Mouse (Mus musculus): Measurements from ENCODE around the gene Ipo7. TPM values are rescaled to one million over a fixed set of nuclear protein-coding genes. Genes with fewer than 3 reads are reported as not detected.
A peak's percentile ranks its signal among the peaks of the same experiment; 100 is the strongest.

Ipo7 gene
- polyA plus RNA-seq, 2 experiments = 17.4 to 49.2 TPM

GRCm38 (mm10) chr7:110087914-110088313 is 69.8 kb downstream of the Ipo7 start:
- ATAC-seq (ENCODE audit: low FRiP score, low read depth) = no peak

GRCm38 (mm10) chr7:110091670-110092069 is 73.6 kb downstream of the Ipo7 start:
- H3K27me3 ChIP-seq (ENCODE audit: control insufficient read depth, insufficient read depth, low read length) = no peaks in the 10 kb centered on the region
- WGBS = 74% methylated on average over 7 of the region's 7 CpGs
- no peaks in the 10 kb centered on the region for H3K9me3 ChIP-seq (ENCODE audit: control insufficient read depth, low read length)
- no peak overlapping the region for H3K4me3 ChIP-seq (replicated peaks; ENCODE audit: low read length)
- no peak for ATAC-seq (ENCODE audit: low FRiP score, low read depth)
- no peaks in the 10 kb centered on the region for H3K4me1 ChIP-seq (ENCODE audit: control insufficient read depth, insufficient read depth, low read length)
- TF ChIP-seq POLR2A (IDR thresholded peaks at IDR 0.05; ENCODE audit: borderline replicate concordance, extremely low read depth, insufficient read depth, insufficient read length) = no peak
- DNase-seq (ENCODE audit: low spot score) = no peak
- peaks cover 81% of the 10 kb centered on the region for H3K36me3 ChIP-seq (ENCODE audit: control insufficient read depth, insufficient read depth, low read length)
- H3K4me2 ChIP-seq (replicated peaks; ENCODE audit: low read depth, low read length, severe bottlenecking) = no peak overlapping the region
- H3K9ac ChIP-seq (ENCODE audit: low read depth, low read length, severe bottlenecking) = no peak overlapping the region
- H3K27ac ChIP-seq (replicated peaks; ENCODE audit: low read depth, low read length) = no peak overlapping the region

More at GRCm38 (mm10) chr7:110087914-110088313, 69.8 kb downstream of the Ipo7 start:
- Histone ChIP-seq H3K4me2 (replicated peaks; ENCODE audit: low read depth, low read length, severe bottlenecking) (no peak overlapping the region), H3K9me3 (ENCODE audit: control insufficient read depth, low read length) (no peaks in the 10 kb centered on the region), H3K4me1 (ENCODE audit: control insufficient read depth, insufficient read depth, low read length) (no peaks in the 10 kb centered on the region), H3K4me3 (replicated peaks; ENCODE audit: low read length) (no peak overlapping the region), H3K36me3 (ENCODE audit: control insufficient read depth, insufficient read depth, low read length) (peaks cover 77% of the 10 kb centered on the region), H3K27me3 (ENCODE audit: control insufficient read depth, insufficient read depth, low read length) (no peaks in the 10 kb centered on the region), H3K9ac (ENCODE audit: low read depth, low read length, severe bottlenecking) (no peak overlapping the region), H3K27ac (replicated peaks; ENCODE audit: low read depth, low read length) (no peak overlapping the region)
- DNase-seq (ENCODE audit: low spot score) = no peak
- no peak for TF ChIP-seq POLR2A (IDR thresholded peaks at IDR 0.05; ENCODE audit: borderline replicate concordance, extremely low read depth, insufficient read depth, insufficient read length)
- WGBS = 87% methylated on average over 4 of the region's 4 CpGs

- Histone ChIP-seq H3K36me3 (ENCODE audit: control insufficient read depth, insufficient read depth, low read length) (peaks cover 53% of the 10 kb centered on the region), H3K4me2 (replicated peaks; ENCODE audit: low read depth, low read length, severe bottlenecking) (no peak overlapping the region), H3K9me3 (ENCODE audit: control insufficient read depth, low read length) (no peaks in the 10 kb centered on the region), H3K4me3 (replicated peaks; ENCODE audit: low read length) (no peak overlapping the region), H3K9ac (ENCODE audit: low read depth, low read length, severe bottlenecking) (no peak overlapping the region), H3K27ac (replicated peaks; ENCODE audit: low read depth, low read length) (no peak overlapping the region), H3K4me1 (ENCODE audit: control insufficient read depth, insufficient read depth, low read length) (no peaks in the 10 kb centered on the region), H3K27me3 (ENCODE audit: control insufficient read depth, insufficient read depth, low read length) (no peaks in the 10 kb centered on the region)
- DNase-seq (ENCODE audit: low spot score) = no peak
- WGBS = 78% methylated on average over 4 of the region's 4 CpGs
- TF ChIP-seq POLR2A (IDR thresholded peaks at IDR 0.05; ENCODE audit: borderline replicate concordance, extremely low read depth, insufficient read depth, insufficient read length) = no peak
- no peak for ATAC-seq (ENCODE audit: low FRiP score, low read depth)
Measured at GRCm38 (mm10) chr7:110096332-110096731, 78.3 kb downstream of the Ipo7 start.

GRCm38 (mm10) chr7:110097106-110097793 is 79.2 kb downstream of the Ipo7 start:
- no peak for ATAC-seq (ENCODE audit: low FRiP score, low read depth)

GRCm38 (mm10) chr7:110100854-110101253 is 82.8 kb downstream of the Ipo7 start:
- ATAC-seq (ENCODE audit: low FRiP score, low read depth) (no peak), DNase-seq (ENCODE audit: low spot score) (peak; percentile 51)
- 27% methylated on average over 6 of the region's 6 CpGs for WGBS
- peaks cover 10% of the 10 kb centered on the region for H3K36me3 ChIP-seq (ENCODE audit: control insufficient read depth, insufficient read depth, low read length)
- H3K27me3 ChIP-seq (ENCODE audit: control insufficient read depth, insufficient read depth, low read length) = no peaks in the 10 kb centered on the region
- no peaks in the 10 kb centered on the region for H3K9me3 ChIP-seq (ENCODE audit: control insufficient read depth, low read length)
- no peaks in the 10 kb centered on the region for H3K4me1 ChIP-seq (ENCODE audit: control insufficient read depth, insufficient read depth, low read length)
- H3K27ac ChIP-seq (replicated peaks; ENCODE audit: low read depth, low read length) = no peak overlapping the region
- no peak overlapping the region for H3K4me2 ChIP-seq (replicated peaks; ENCODE audit: low read depth, low read length, severe bottlenecking)
- no peak overlapping the region for H3K4me3 ChIP-seq (replicated peaks; ENCODE audit: low read length)
- H3K9ac ChIP-seq (ENCODE audit: low read depth, low read length, severe bottlenecking) = no peak overlapping the region
- TF ChIP-seq POLR2A (IDR thresholded peaks at IDR 0.05; ENCODE audit: borderline replicate concordance, extremely low read depth, insufficient read depth, insufficient read length) = no peak

More at GRCm38 (mm10) chr7:110097106-110097793, 79.2 kb downstream of the Ipo7 start:
- no peak overlapping the region for H3K9ac ChIP-seq (ENCODE audit: low read depth, low read length, severe bottlenecking)
- H3K27ac ChIP-seq (replicated peaks; ENCODE audit: low read depth, low read length) = no peak overlapping the region
- no peaks in the 10 kb centered on the region for H3K4me1 ChIP-seq (ENCODE audit: control insufficient read depth, insufficient read depth, low read length)
- TF ChIP-seq POLR2A (IDR thresholded peaks at IDR 0.05; ENCODE audit: borderline replicate concordance, extremely low read depth, insufficient read depth, insufficient read length) = no peak
- H3K27me3 ChIP-seq (ENCODE audit: control insufficient read depth, insufficient read depth, low read length) = no peaks in the 10 kb centered on the region
- no peak overlapping the region for H3K4me3 ChIP-seq (replicated peaks; ENCODE audit: low read length)
- peaks cover 45% of the 10 kb centered on the region for H3K36me3 ChIP-seq (ENCODE audit: control insufficient read depth, insufficient read depth, low read length)
- no peak overlapping the region for H3K4me2 ChIP-seq (replicated peaks; ENCODE audit: low read depth, low read length, severe bottlenecking)
- no peak for DNase-seq (ENCODE audit: low spot score)
- H3K9me3 ChIP-seq (ENCODE audit: control insufficient read depth, low read length) = no peaks in the 10 kb centered on the region
- WGBS = 65% methylated on average over 7 of the region's 7 CpGs
